Comparison of ENCODE assay signal across 9 mouse cellular contexts in genomic region chr9:55543703-55544401, GRCm38 (mm10). TPM values are rescaled to one million over a fixed set of nuclear protein-coding genes. Genes with fewer than 3 reads are reported as not detected.
DNase-seq lines count a peak whose midpoint lies in the region; ATAC-seq lines count a peak whose summit lies in the region.
"Had no signal": no experiment of that assay in that cellular context is flagged by ENCODE, and none has a peak within 500 bp of the region (broad histone marks: within the 10 kb centered on the region; RNA-seq: fewer than 3 reads in every experiment).

No protein-coding gene starts in this region.

- H3K9me3 ChIP-seq in embryonic facial prominence, embryonic 15.5 days (replicated peaks), result no peaks in the 10 kb centered on the region
- H3K9me3 ChIP-seq in hindbrain, embryonic 10.5 days, result no peaks in the 10 kb centered on the region
- no peaks in the 10 kb centered on the region for H3K9me3 ChIP-seq in limb, embryonic 12.5 days

- H3K4me2 ChIP-seq in embryonic facial prominence, embryonic 15.5 days (replicated peaks), result peak overlapping the region; percentile 53
- H3K4me2 ChIP-seq in limb, embryonic 12.5 days, result peak overlapping the region; percentile 51

- H3K9ac ChIP-seq in embryonic facial prominence, embryonic 15.5 days, result no peak overlapping the region
- H3K9ac ChIP-seq in limb, embryonic 12.5 days (replicated peaks), result 0 out of 2 replicates have a peak overlapping the region, but pooled peaks have one; percentile 38

- ATAC-seq in embryonic facial prominence, embryonic 15.5 days (ENCODE audit: insufficient number of reproducible peaks, low FRiP score, low TSS enrichment, low read depth), result no peak
- ATAC-seq in limb, embryonic 12.5 days (ENCODE audit: insufficient number of reproducible peaks, insufficient read depth, low FRiP score, low TSS enrichment, low read depth), result no peak

- H3K4me1 ChIP-seq in embryonic facial prominence, embryonic 15.5 days, result peaks cover 64% of the 10 kb centered on the region
- H3K4me1 ChIP-seq in hindbrain, embryonic 10.5 days (replicated peaks), result peaks cover 69% of the 10 kb centered on the region
- peaks cover 58% of the 10 kb centered on the region for H3K4me1 ChIP-seq in limb, embryonic 12.5 days (replicated peaks)

- WGBS in embryonic facial prominence, embryonic 15.5 days, result 3% methylated on average over 46 of the region's 46 CpGs
- WGBS in hindbrain, embryonic 10.5 days, result under 1% methylated on average over 46 of the region's 46 CpGs
- 1% methylated on average over 46 of the region's 46 CpGs for WGBS in limb, embryonic 12.5 days

- H3K4me3 ChIP-seq in embryonic facial prominence, embryonic 15.5 days (replicated peaks), result peak overlapping the region; percentile 31
- H3K4me3 ChIP-seq in hindbrain, embryonic 10.5 days, result peak overlapping the region; percentile 54
- H3K4me3 ChIP-seq in limb, embryonic 12.5 days (replicated peaks), result peak overlapping the region; percentile 45

- no peaks in the 10 kb centered on the region for H3K36me3 ChIP-seq in embryonic facial prominence, embryonic 15.5 days
- no peaks in the 10 kb centered on the region for H3K36me3 ChIP-seq in hindbrain, embryonic 10.5 days
- H3K36me3 ChIP-seq in limb, embryonic 12.5 days, result no peaks in the 10 kb centered on the region

- H3K27me3 ChIP-seq in embryonic facial prominence, embryonic 15.5 days, result peaks cover 90% of the 10 kb centered on the region
- H3K27me3 ChIP-seq in hindbrain, embryonic 10.5 days (ENCODE audit: insufficient read depth, poor library complexity, severe bottlenecking), result peaks cover 100% of the 10 kb centered on the region
- peaks cover 96% of the 10 kb centered on the region for H3K27me3 ChIP-seq in limb, embryonic 12.5 days

- no peak overlapping the region for H3K27ac ChIP-seq in embryonic facial prominence, embryonic 15.5 days (replicated peaks)
- no peak overlapping the region for H3K27ac ChIP-seq in hindbrain, embryonic 10.5 days
- no peak overlapping the region for H3K27ac ChIP-seq in limb, embryonic 12.5 days

- peak; percentile 5 to 18 for DNase-seq in left cerebral cortex, adult 18-20 months (ENCODE audit: low spot score in 2 of 2)
- no peak for DNase-seq in left cerebral cortex, adult 11 months (ENCODE audit: low spot score)
- DNase-seq in ZHBTc4 (ENCODE audit: low read depth, low spot score) (peak; percentile 76), adipocyte (ENCODE audit: low spot score) (no peak)
- peak; percentile 80 for DNase-seq in hindbrain, embryonic 10.5 days (ENCODE audit: low spot score)
- peak; percentile 38 to 51 for DNase-seq in natural killer cell, adult 2 months (ENCODE audit: low spot score in 2 of 2)

RNA-seq across cellular contexts. Expression of gene Isl2, which starts 5.4 kb away (rescaled TPM):
- not detected for total RNA-seq in left cerebral cortex, adult 18-20 months (2021)
- 2.3 and 2.9 TPM in 2 replicates for polyA plus RNA-seq in embryonic facial prominence, embryonic 15.5 days (2015; fragmentation: Nextera tagmentation; extraction: Ambion mirVana)
- 15.7 and 19.1 TPM in 2 replicates for polyA plus RNA-seq in hindbrain, embryonic 10.5 days (2016; fragmentation: Nextera tagmentation; extraction: Ambion mirVana)
- 2.3 and 3.6 TPM in 2 replicates for polyA plus RNA-seq in limb, embryonic 12.5 days (2016; fragmentation: Nextera tagmentation; extraction: Ambion mirVana)
- total RNA-seq: gastrocnemius, postnatal 36 days had no signal

RNA-seq across cellular contexts. Expression of gene Etfa, which starts 31.8 kb away (rescaled TPM):
- total RNA-seq in left cerebral cortex, adult 18-20 months (2021), result 10 to 100 TPM; 37.0 to 42.5 TPM
- 181 and 189 TPM in 2 replicates for polyA plus RNA-seq in embryonic facial prominence, embryonic 15.5 days (2015; fragmentation: Nextera tagmentation; extraction: Ambion mirVana)
- 122 and 135 TPM in 2 replicates for polyA plus RNA-seq in hindbrain, embryonic 10.5 days (2016; fragmentation: Nextera tagmentation; extraction: Ambion mirVana)
- polyA plus RNA-seq in limb, embryonic 12.5 days (2016; fragmentation: Nextera tagmentation; extraction: Ambion mirVana), result 183 and 192 TPM in 2 replicates

Comparison
In these comparisons a context has a peak if more than half of its experiments do, and no peak if none do; other contexts are left out.
1. DNase-seq: peak in left cerebral cortex, adult 18-20 months (2 of 2), ZHBTc4 (single experiment), hindbrain, embryonic 10.5 days (single experiment) and natural killer cell, adult 2 months (2 of 2); none in left cerebral cortex, adult 11 months (single experiment) and adipocyte (single experiment).
2. Peak in every context shown above with its lines, with median percentiles within 50 percentile points of each other: H3K4me3 ChIP-seq.